Comparison of ENCODE assay signal across 29 mouse cellular contexts in genomic region chr1:90393861-90394260, GRCm38 (mm10).
DNase-seq lines count a peak whose midpoint lies in the region; ATAC-seq and TF ChIP-seq lines count a peak whose summit lies in the region.
"Had no signal": no experiment of that assay in that cellular context is flagged by ENCODE, and none has a peak within 500 bp of the region (broad histone marks: within the 10 kb centered on the region; RNA-seq: fewer than 3 reads in every experiment).

No protein-coding gene starts in this region.

- TF ChIP-seq POLR2A in brain, embryonic 14.5 days (IDR thresholded peaks at IDR 0.05; ENCODE audit: borderline replicate concordance, extremely low read depth, insufficient read depth, insufficient read length, poor library complexity, severe bottlenecking): no peak

- DNase-seq in embryonic facial prominence, embryonic 10.5 days (ENCODE audit: low spot score): no peak
- peak; percentile 15 for DNase-seq in 3T3-L1 (ENCODE audit: low read depth, low spot score)
- DNase-seq in adrenal gland, adult 8-10 months: peak; percentile 32
- peak; percentile 29 for DNase-seq in brain, embryonic 14.5 days (ENCODE audit: low read depth)
- no peak for DNase-seq in spleen, postnatal 36 days (ENCODE audit: low spot score in 2 of 2)
- no peak for DNase-seq in retina, embryonic 14.5 days (ENCODE audit: low spot score)
- DNase-seq in layer of hippocampus, postnatal 10 days (ENCODE audit: low spot score in 2 of 2): no peak
- DNase-seq: cerebellum, adult 11-12 months; cerebellum, adult 9-11 months; embryo, embryonic 11 days; gastrocnemius, postnatal 10 days; heart, adult 11 months; heart, postnatal 36 days; kidney, adult 18-20 months; kidney, postnatal 4 days; liver; right cerebral cortex, postnatal 25 days; thymus, postnatal 14 days had no signal

- ATAC-seq in embryonic facial prominence, embryonic 13.5 days (ENCODE audit: insufficient number of reproducible peaks, insufficient read depth, low FRiP score, low TSS enrichment, low read depth): no peak
- ATAC-seq: forebrain, embryonic 13.5 days; inflammation-experienced regulatory T-cells, adult 6 months had no signal

- H3K36me3 ChIP-seq in embryonic facial prominence, embryonic 13.5 days: no peaks in the 10 kb centered on the region
- H3K36me3 ChIP-seq in embryonic facial prominence, embryonic 10.5 days (replicated peaks): no peaks in the 10 kb centered on the region
- H3K36me3 ChIP-seq: embryonic facial prominence, embryonic 15.5 days; hindbrain, embryonic 12.5 days; kidney, embryonic 15.5 days; lung, embryonic 15.5 days; midbrain, embryonic 12.5 days; neural tube, embryonic 13.5 days had no signal

- H3K27ac ChIP-seq in embryonic facial prominence, embryonic 13.5 days: 0 out of 2 replicates have a peak overlapping the region, but pooled peaks have one; percentile 7
- no peak overlapping the region for H3K27ac ChIP-seq in embryonic facial prominence, embryonic 10.5 days (replicated peaks)
- H3K27ac ChIP-seq: embryonic facial prominence, embryonic 15.5 days; forebrain, embryonic 13.5 days; hindbrain, embryonic 12.5 days; kidney, embryonic 15.5 days; liver, embryonic 14.5 days; lung, embryonic 15.5 days; midbrain, embryonic 12.5 days; neural tube, embryonic 13.5 days had no signal

- H3K9ac ChIP-seq in embryonic facial prominence, embryonic 13.5 days: no peak overlapping the region
- H3K9ac ChIP-seq: embryonic facial prominence, embryonic 15.5 days; forebrain, embryonic 13.5 days; hindbrain, embryonic 12.5 days; kidney, embryonic 15.5 days; liver, embryonic 14.5 days; lung, embryonic 15.5 days; midbrain, embryonic 12.5 days; neural tube, embryonic 13.5 days had no signal

- no peaks in the 10 kb centered on the region for H3K9me3 ChIP-seq in embryonic facial prominence, embryonic 13.5 days
- H3K9me3 ChIP-seq in embryonic facial prominence, embryonic 10.5 days: no peaks in the 10 kb centered on the region
- H3K9me3 ChIP-seq: embryonic facial prominence, embryonic 15.5 days; forebrain, embryonic 13.5 days; hindbrain, embryonic 12.5 days; kidney, embryonic 15.5 days; lung, embryonic 15.5 days; midbrain, embryonic 12.5 days; neural tube, embryonic 13.5 days had no signal

- H3K27me3 ChIP-seq in embryonic facial prominence, embryonic 13.5 days: no peaks in the 10 kb centered on the region
- 0 out of 2 replicates have a peak, but pooled peaks cover 7% of the 10 kb centered on the region for H3K27me3 ChIP-seq in embryonic facial prominence, embryonic 10.5 days (replicated peaks; ENCODE audit: low read depth, poor library complexity, severe bottlenecking)
- H3K27me3 ChIP-seq: embryonic facial prominence, embryonic 15.5 days; forebrain, embryonic 13.5 days; hindbrain, embryonic 12.5 days; lung, embryonic 15.5 days; neural tube, embryonic 13.5 days had no signal

- no peak overlapping the region for H3K4me3 ChIP-seq in embryonic facial prominence, embryonic 13.5 days
- H3K4me3 ChIP-seq in embryonic facial prominence, embryonic 10.5 days: no peak overlapping the region
- H3K4me3 ChIP-seq: embryonic facial prominence, embryonic 15.5 days; forebrain, embryonic 13.5 days; hindbrain, embryonic 12.5 days; kidney, embryonic 15.5 days; lung, embryonic 15.5 days; midbrain, embryonic 12.5 days; neural tube, embryonic 13.5 days had no signal

- no peak overlapping the region for H3K4me2 ChIP-seq in embryonic facial prominence, embryonic 13.5 days
- H3K4me2 ChIP-seq: embryonic facial prominence, embryonic 15.5 days; forebrain, embryonic 13.5 days; heart, embryonic 11.5 days; hindbrain, embryonic 12.5 days; kidney, embryonic 15.5 days; lung, embryonic 15.5 days; midbrain, embryonic 12.5 days; neural tube, embryonic 13.5 days had no signal

- H3K4me1 ChIP-seq in embryonic facial prominence, embryonic 13.5 days: peaks cover 58% of the 10 kb centered on the region
- peaks cover 26% of the 10 kb centered on the region for H3K4me1 ChIP-seq in embryonic facial prominence, embryonic 10.5 days
- H3K4me1 ChIP-seq: lung, embryonic 15.5 days had no signal

- 49% methylated on average over 5 of the region's 5 CpGs for WGBS in embryonic facial prominence, embryonic 13.5 days
- WGBS in embryonic facial prominence, embryonic 10.5 days: 83% methylated on average over 5 of the region's 5 CpGs

- no peak for TF ChIP-seq CTCF in brain, embryonic 14.5 days (IDR thresholded peaks at IDR 0.05; ENCODE audit: borderline replicate concordance, extremely low read depth, insufficient read depth, insufficient read length)

Comparison
In these comparisons a context has a peak if more than half of its experiments do, and no peak if none do; other contexts are left out.
1. DNase-seq: peak in 3T3-L1 (single experiment), adrenal gland, adult 8-10 months (single experiment) and brain, embryonic 14.5 days (single experiment); none in embryonic facial prominence, embryonic 10.5 days (single experiment), spleen, postnatal 36 days (0 of 2), retina, embryonic 14.5 days (single experiment) and layer of hippocampus, postnatal 10 days (0 of 2).